Mouse (Mus musculus) intestine, postnatal 0 days (tissue): ENCODE data around the gene Fermt3. TPM values are rescaled to one million over a fixed set of nuclear protein-coding genes. Genes with fewer than 3 reads are reported as not detected.

Experiments
- ATAC-seq: fragments of 200-750 bp; cut with Nextera tagmentation; 2 replicates; pipeline ENCODE4 v1.8.0; 2017; ENCODE audit warnings: mild to moderate bottlenecking, moderate TSS enrichment, moderate library complexity
- H3K27ac ChIP-seq: fragments of 300-500 bp; sonication (generic); 2 replicates; pipeline ENCODE4 v1.5.1; 2014; ENCODE audit warnings: mild to moderate bottlenecking, low read depth, low read length, moderate library complexity
- H3K27me3 ChIP-seq: fragments of 300-500 bp; sonication (generic); replicated peaks from 2 replicates; pipeline ENCODE4 v1.6.1; 2014; ENCODE audit warnings: low read length, mixed read lengths; ENCODE audit not compliant: control insufficient read depth, insufficient read depth
- H3K36me3 ChIP-seq: fragments of 300-500 bp; sonication (generic); 2 replicates; pipeline ENCODE4 v1.6.1; 2014; ENCODE audit warnings: mild to moderate bottlenecking, moderate library complexity; ENCODE audit not compliant: control insufficient read depth, insufficient read depth
- H3K4me1 ChIP-seq: fragments of 300-500 bp; sonication (generic); replicated peaks from 2 replicates; pipeline ENCODE4 v1.6.1; 2014; ENCODE audit warnings: antibody characterized with exemption, low read length, mixed read lengths; ENCODE audit not compliant: control insufficient read depth, insufficient read depth
- H3K4me2 ChIP-seq: fragments of 300-500 bp; sonication (generic); replicated peaks from 2 replicates; pipeline ENCODE4 v1.6.1; 2014; ENCODE audit warnings: low read depth, mild to moderate bottlenecking, moderate library complexity
- H3K4me3 ChIP-seq: fragments of 300-500 bp; sonication (generic); 2 replicates; pipeline ENCODE4 v1.5.1; 2014; ENCODE audit warnings: low read depth, low read length
- H3K9ac ChIP-seq: fragments of 300-500 bp; sonication (generic); 2 replicates; pipeline ENCODE4 v1.6.1; 2014; ENCODE audit warnings: mild to moderate bottlenecking, low read depth, low read length
- H3K9me3 ChIP-seq: fragments of 300-500 bp; sonication (generic); 2 replicates; pipeline ENCODE4 v1.6.1; 2016; ENCODE audit warnings: mixed run types; ENCODE audit not compliant: control insufficient read depth
- CTCF ChIP-seq: sonication (generic); IDR thresholded peaks from 2 replicates; pipeline ENCODE4 v1.5.1; 2016; ENCODE audit warnings: low read depth, mild to moderate bottlenecking, control low read depth, antibody characterized with exemption, moderate library complexity
- WGBS: fragments of 180-500 bp; shearing (Covaris S2); extraction: QIAGEN DNeasy Blood & Tissue Kit; methylation state at CpG from one replicate; pipeline ENCODE4 v1.1.7; 2014; 5-methylcytosine and 5-hydroxymethylcytosine counted together
- polyA plus RNA-seq: library from polyadenylated mRNA; unstranded; fragments of >200 nt; fragmentation: Nextera tagmentation; extraction: Ambion mirVana; gene quantifications from 2 replicates; pipeline ENCODE4 v1.2.1, GENCODE M21; 2015

Fermt3 gene
- polyA plus RNA-seq, 1 experiment from 2014 or later, result 8.9 TPM

DNA sequence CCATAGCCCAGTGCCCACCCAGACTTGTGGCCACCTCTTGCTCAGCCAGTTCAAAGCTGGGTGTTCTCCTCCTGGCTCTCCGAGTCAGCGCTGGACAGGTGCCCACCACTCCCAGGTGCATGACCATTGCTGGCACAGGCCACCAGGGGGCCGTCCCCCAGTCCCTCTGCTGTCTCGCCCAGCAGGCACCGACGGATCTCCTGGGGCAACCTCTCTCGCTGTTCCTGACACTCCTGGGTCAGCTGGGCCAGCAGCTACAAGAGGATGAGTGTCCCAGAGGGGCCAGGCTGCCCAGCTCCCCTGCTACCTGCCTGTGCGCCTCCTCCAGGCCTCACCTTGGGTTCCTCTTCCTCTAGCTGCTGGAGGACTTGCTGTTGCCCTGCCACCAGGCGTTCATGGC lies 65.2 kb downstream of the Fermt3 start:
- Histone ChIP-seq H3K4me3 (no peak overlapping the region), H3K4me2 (0 out of 2 replicates have a peak overlapping the region, but pooled peaks have one; percentile 3), H3K27me3 (no peaks in the 10 kb centered on the region), H3K9me3 (no peaks in the 10 kb centered on the region), H3K9ac (no peak overlapping the region), H3K4me1 (peaks cover 6% of the 10 kb centered on the region; the same call in 1 of the 2 replicates), H3K36me3 (peaks cover 63% of the 10 kb centered on the region), H3K27ac (peak overlapping the region; percentile 57)
- 39% methylated on average over 9 of the region's 9 CpGs for WGBS
- ATAC-seq, result no peak
- TF ChIP-seq CTCF, result peak; percentile 73

- peak; percentile 5 for ATAC-seq
- TF ChIP-seq CTCF, result no peak
- peak overlapping the region; percentile 56; the same call in 1 of the 2 replicates for H3K4me3 ChIP-seq
- peaks cover 49% of the 10 kb centered on the region for H3K36me3 ChIP-seq
- WGBS, result 2% methylated on average over 3 of the region's 3 CpGs
- 0 out of 2 replicates have a peak overlapping the region, but pooled peaks have one; percentile 59 for H3K9ac ChIP-seq
- H3K27ac ChIP-seq, result peak overlapping the region; percentile 92
- peaks cover 6% of the 10 kb centered on the region; the same call in 1 of the 2 replicates for H3K4me1 ChIP-seq
- H3K4me2 ChIP-seq, result peak overlapping the region; percentile 77
- H3K27me3 ChIP-seq, result no peaks in the 10 kb centered on the region
- no peaks in the 10 kb centered on the region for H3K9me3 ChIP-seq
Measured at GRCm38 (mm10) chr19:6952712-6953037, 66.6 kb downstream of the Fermt3 start.

DNA sequence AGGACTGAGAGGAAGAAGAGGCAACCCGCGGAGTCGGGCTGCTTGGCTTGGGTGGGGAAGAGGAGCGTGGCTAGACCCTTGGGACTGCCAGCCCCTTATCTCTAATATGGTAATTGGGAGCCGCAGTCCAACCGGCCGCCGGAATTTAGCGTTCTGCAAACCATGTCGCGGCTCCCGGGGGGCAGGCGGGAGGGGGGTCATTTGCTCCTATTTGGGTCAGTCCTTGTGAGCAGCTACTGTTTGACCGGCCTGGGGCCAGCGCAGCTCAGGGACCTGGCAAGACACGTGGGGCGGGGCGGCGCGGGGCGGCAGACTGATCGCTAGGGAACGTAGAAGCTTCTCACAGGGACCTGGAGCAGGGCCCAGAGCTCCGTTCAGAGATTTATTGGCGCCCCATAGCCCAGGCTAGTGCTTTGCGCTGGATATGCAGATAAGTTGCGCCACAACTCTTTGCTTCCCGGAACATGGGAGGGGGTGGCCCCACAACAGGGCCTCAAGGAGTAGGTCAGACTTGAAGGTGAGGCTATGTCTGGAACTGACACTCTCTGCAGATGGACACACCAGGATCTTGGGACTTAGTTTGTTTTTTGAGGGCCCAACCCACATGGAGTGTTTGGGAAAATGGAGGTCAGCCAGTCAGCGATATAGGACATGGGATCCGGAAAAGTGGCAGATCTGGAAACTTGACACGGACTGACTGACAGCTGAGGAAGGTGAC lies 67.1 kb downstream of the Fermt3 start:
- TF ChIP-seq CTCF, result 0 out of 2 replicates have a peak, but pooled peaks have one; percentile 7
- H3K36me3 ChIP-seq, result peaks cover 44% of the 10 kb centered on the region
- H3K9me3 ChIP-seq, result no peaks in the 10 kb centered on the region
- H3K4me1 ChIP-seq, result peaks cover 6% of the 10 kb centered on the region; the same call in 1 of the 2 replicates
- no peaks in the 10 kb centered on the region for H3K27me3 ChIP-seq
- H3K9ac ChIP-seq, result peak overlapping the region; percentile 59
- WGBS, result 2% methylated on average over 31 of the region's 31 CpGs
- H3K4me2 ChIP-seq, result peak overlapping the region; percentile 77
- H3K27ac ChIP-seq, result peak overlapping the region; percentile 92
- peak overlapping the region; percentile 56 for H3K4me3 ChIP-seq
- ATAC-seq, result peak; percentile 60

- peak overlapping the region; percentile 56 for H3K4me3 ChIP-seq
- under 1% methylated on average over 35 of the region's 35 CpGs for WGBS
- H3K4me1 ChIP-seq, result peaks cover 6% of the 10 kb centered on the region; the same call in 1 of the 2 replicates
- no peaks in the 10 kb centered on the region for H3K9me3 ChIP-seq
- TF ChIP-seq CTCF, result no peak
- peak overlapping the region; percentile 77 for H3K4me2 ChIP-seq
- ATAC-seq, result peak; percentile 58
- peak overlapping the region; percentile 92 for H3K27ac ChIP-seq
- peaks cover 37% of the 10 kb centered on the region for H3K36me3 ChIP-seq
- H3K27me3 ChIP-seq, result no peaks in the 10 kb centered on the region
- peak overlapping the region; percentile 63 for H3K9ac ChIP-seq
Measured at GRCm38 (mm10) chr19:6951381-6951968, 67.8 kb downstream of the Fermt3 start.

DNA sequence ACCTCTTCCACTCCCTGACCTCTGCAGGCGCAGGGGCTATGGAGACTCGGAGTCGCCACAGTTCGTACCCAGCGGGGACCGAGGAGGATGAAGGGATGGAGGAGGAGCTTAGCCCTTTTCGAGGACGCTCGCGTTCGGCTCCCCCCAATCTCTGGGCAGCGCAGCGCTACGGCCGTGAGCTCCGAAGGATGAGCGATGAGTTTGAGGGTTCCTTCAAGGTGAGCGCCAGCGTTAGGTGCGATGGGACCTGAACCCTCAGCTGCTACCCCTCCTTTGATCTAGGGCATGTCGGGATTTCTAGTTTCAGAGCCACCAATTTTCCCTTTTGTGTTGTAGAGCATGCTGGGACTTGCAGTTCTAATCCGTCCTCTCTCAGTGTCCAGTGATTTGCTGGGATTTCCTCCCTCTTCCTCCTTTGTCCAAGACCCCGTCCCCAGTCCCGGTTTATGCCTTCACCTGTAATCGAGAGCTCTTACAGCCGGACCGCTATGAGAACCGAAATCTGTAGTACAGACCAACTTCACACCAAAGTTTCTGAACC lies 68.6 kb downstream of the Fermt3 start:
- Histone ChIP-seq H3K4me3 (peak overlapping the region; percentile 56), H3K9ac (peak overlapping the region; percentile 63), H3K4me2 (peak overlapping the region; percentile 77), H3K36me3 (peaks cover 29% of the 10 kb centered on the region), H3K4me1 (peaks cover 6% of the 10 kb centered on the region; the same call in 1 of the 2 replicates), H3K27me3 (no peaks in the 10 kb centered on the region), H3K9me3 (no peaks in the 10 kb centered on the region), H3K27ac (peak overlapping the region; percentile 92)
- WGBS, result under 1% methylated on average over 28 of the region's 28 CpGs
- ATAC-seq, result peak; percentile 2; the same call in 1 of the 2 replicates
- no peak for TF ChIP-seq CTCF

- Histone ChIP-seq H3K4me3 (no peak overlapping the region; the same call in 1 of the 2 replicates), H3K27ac (0 out of 2 replicates have a peak overlapping the region, but pooled peaks have one; percentile 11), H3K4me2 (peak overlapping the region; percentile 77), H3K9ac (0 out of 2 replicates have a peak overlapping the region, but pooled peaks have one; percentile 63), H3K9me3 (no peaks in the 10 kb centered on the region), H3K4me1 (peaks cover 6% of the 10 kb centered on the region; the same call in 1 of the 2 replicates), H3K36me3 (peaks cover 22% of the 10 kb centered on the region), H3K27me3 (no peaks in the 10 kb centered on the region)
- ATAC-seq, result no peak
- TF ChIP-seq CTCF, result no peak
- 41% methylated on average over 5 of the region's 5 CpGs for WGBS
Measured at GRCm38 (mm10) chr19:6949951-6950350, 69.3 kb downstream of the Fermt3 start.
